Mouse (Mus musculus): Measurements from ENCODE around the gene Myh7b.
"Not testable (repeated sequence)": the region's sequence is repeated elsewhere in the genome, so short reads cannot be mapped to it uniquely, and the experiment has no call there.

Gene Myh7b

DNA sequence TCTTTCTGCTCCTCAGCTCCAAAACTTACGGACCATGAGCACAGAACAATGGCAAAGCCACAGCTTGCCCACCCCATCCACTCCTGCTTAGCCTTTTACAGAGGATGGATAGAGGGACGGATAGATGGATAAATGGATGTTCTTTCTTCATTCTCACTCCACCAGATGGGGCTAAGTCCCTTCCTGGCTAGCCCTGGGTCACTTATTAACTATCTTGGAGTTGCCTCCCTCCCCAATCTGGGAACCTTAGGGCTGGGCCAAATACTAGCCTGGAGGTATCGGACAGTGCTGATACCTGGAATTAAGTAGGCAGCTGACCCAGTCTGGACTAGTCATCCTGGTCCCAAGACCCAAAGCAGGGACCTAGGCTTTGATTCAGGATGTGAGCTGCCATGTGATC lies 7.3 kb upstream of the Myh7b start:
- DNase-seq (ENCODE audit: low read depth, low spot score): no peak

DNA sequence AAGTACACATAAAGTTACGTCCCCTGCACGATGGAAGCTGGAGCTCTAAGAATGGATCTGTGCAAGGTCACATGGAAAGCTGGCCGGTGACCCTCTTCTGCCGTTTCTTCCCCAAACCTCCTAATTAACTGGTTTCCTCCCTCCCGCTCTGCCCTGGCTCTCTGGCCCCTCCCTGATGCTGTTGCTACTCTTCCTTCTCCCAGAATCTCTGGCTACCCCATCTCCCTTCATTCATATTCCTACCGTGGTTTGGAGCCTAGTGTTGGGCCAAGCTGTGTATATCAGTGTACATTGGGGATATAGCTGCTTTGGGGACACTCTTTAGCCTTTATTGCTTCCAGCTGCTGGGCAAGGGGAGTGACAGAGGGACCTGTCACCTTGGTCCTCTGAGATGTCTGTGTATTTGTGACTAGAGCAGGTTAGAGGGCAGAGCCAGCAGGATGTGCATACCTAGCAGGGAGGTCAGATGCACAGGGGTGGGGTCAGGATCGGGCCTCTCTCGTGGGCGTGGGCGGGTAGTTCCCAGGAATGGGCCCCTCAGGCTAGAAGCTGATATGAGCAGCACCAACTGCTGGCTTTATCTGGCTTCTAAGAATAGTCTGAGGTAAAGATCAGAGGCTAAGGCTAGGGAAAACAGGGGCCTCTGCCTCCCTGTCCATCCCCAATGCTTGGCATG lies 6.3 kb upstream of the Myh7b start:
- DNase-seq (ENCODE audit: low read depth, low spot score): no peak

DNA sequence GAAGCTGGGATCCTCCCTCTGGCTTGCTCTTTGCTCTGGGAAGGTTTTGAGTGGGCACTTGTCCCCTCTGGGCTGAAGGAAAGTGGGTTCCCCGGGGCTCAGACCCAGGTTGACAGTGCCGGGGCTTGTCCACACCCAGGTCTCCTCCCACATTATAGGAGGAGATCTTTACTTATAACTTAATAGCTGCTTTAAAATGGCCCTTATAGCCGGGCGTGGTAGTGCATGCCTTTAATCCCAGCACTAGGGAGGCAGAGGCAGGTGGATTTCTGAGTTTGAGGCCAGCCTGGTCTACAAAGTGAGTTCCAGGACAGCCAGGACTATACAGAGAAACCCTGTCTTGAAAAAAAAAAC lies 5.8 kb upstream of the Myh7b start:
- DNase-seq (ENCODE audit: low read depth, low spot score): not testable (repeated sequence)

DNA sequence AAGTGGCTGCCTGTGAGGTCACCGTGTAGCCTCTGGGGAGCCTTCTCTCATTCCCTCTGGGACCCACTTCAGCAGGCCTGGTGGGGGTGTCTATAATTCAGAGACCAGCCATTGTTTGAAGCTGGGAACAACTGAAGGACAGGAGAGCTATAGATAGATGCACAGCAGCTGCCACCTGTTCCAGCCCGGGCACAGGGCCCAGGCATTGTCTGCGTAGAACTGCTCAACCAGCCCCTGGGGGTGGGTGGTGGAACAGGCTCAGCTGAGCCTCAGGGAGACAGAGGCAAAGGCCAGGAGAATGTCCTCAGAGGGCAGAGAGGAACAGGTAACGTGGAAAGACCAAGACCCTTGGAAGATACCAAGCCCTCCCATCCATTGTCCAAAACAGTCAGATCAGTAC lies 4.7 kb upstream of the Myh7b start:
- DNase-seq (ENCODE audit: low read depth, low spot score): no peak

DNA sequence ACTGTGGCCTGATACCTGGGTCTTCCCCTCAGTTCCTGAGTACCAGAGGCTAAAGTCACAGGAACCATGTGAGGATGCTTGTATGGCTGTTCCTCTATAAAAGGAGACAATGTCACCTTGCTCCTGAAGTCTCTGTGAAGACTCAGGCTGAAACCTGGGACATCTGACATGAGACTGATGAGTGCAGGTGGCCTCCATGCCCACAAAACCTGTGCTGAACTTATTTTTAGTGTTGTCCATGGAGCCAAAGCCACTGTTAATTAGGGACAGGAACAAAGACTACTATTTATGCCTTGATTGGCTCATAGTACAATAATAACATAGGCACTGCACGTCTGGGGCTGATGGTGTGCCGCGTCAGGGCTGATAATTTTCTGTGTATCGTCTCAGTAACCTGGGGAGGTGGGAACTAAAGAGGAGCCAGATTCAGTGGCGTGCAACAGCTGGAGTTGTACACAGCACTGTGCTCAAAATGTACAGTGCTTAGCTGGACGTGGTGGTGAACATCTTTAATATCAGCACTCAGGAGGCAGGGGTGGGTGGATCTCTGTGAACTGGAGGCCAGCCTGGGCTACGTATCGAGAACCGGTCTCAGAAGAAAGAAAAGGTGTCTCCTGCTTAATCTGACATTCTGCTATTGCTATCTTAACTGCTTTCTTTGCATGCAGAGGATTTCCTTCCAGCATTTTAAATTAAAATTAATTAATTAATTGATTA lies 980 bp downstream of the Myh7b start:
- no peak for DNase-seq (ENCODE audit: low read depth, low spot score)

DNA sequence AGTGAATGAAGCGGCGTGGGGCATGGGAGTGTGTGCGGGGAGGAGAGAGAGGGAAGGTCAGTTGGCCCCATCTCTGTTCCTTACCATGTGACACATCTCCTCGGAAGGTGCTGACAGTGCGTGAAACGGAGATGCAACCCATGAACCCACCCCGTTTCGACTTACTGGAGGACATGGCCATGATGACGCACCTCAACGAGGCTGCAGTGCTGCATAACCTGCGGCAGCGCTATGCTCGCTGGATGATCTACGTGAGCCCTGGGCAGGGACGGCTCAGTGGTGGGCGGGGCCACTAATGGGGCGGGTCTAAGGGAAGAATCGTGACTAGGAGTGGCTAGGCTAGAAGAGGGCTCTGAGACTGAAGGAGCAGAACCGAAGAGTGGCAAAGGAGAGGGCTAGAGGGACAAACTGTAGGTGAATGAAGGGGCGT lies 2.3 kb downstream of the Myh7b start:
- DNase-seq (ENCODE audit: low read depth, low spot score): no peak

DNA sequence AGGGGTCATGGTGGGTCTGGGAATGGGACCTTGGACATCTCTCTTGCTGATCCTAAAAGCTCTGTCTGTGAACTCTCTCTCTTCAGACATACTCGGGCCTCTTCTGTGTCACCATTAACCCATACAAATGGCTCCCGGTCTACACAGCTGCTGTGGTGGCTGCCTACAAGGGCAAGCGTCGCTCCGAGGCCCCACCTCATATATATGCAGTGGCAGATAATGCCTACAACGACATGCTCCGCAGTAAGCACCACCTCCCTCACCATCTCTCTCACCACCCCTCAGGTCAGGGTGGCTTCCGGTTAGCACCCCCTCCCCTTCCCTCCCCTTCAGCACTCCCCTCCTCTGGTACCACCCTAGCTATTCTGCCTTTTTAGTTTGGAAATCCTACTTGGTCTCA lies 2.9 kb downstream of the Myh7b start:
- DNase-seq (ENCODE audit: low read depth, low spot score): no peak

DNA sequence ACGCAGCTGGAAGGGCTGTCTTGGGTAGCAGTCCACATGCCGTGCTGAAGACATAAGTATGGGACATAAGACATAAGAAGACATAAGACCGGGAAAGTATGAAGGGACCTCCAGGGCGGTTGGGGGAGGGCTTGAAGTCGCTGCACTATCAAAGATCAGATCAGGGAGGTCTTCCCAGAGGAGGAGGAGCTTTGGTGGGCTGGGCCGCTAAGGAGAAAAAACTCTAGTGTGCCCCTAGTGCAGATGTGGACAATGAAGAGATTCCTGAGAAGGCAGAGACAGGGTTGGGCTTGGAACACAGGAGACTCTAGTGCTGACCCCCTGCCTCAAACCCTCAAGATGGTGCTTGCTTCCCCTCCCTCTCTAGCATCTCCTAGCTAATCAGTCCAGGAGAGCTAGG lies 6.0 kb downstream of the Myh7b start:
- DNase-seq (ENCODE audit: low read depth, low spot score): no peak

DNA sequence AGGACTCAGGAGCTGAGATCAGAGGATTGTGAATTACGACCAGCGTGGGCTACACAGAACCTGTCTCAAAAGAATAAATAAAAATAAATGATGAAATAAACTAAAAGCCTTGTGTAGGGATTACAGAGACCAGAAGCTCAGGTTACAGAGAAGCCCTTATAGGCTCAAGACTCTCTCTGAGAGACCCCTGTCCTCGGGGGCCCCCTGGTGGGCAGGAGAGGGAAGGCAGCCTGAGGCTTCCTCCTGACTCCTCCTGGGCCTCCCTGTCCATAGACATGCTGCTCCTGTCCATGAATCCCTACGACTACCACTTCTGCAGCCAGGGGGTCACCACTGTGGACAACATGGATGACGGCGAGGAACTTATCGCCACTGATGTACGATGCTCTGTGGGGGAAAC lies 8.8 kb downstream of the Myh7b start:
- DNase-seq (ENCODE audit: low read depth, low spot score): no peak

DNA sequence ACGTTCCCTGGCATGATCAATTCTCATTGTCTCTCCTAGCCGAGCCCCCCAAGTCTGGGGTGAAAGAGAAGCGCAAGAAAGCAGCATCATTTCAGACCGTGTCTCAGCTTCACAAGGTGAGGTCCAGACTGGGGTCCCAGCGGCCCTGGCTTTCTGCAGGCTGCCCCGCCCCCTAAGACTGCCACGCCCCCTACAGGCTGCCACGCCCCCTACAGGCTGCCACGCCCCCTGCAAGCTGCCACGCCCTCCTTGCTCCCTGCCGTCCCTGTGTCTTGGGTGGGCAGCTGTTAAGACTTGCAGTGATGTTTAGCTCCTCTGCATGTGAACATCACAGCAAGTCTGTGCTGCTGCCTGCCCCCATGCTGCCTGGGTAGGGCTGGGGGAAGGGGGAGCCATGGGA lies 11.6 kb downstream of the Myh7b start:
- no peak for DNase-seq (ENCODE audit: low read depth, low spot score)

DNA sequence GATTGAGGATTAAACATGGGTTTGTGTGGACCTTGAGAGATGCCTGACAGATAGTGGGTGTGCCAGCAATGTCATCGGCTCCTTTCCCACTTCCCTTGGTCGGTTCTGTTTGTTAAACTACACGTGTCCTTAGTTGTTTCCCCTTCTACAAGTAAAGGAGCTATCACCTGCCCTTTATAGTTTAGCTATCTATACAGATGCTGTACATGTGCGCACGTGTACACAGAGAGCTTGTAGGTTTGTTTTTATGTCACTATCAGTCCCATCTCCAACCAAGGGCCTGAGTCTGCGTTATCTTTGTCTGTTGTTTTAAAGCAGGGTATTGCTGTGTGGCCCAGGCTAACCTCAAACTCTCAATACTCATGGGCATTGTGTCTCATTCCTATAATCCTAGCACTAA lies 13.0 kb downstream of the Myh7b start:
- DNase-seq (ENCODE audit: low read depth, low spot score): no peak

DNA sequence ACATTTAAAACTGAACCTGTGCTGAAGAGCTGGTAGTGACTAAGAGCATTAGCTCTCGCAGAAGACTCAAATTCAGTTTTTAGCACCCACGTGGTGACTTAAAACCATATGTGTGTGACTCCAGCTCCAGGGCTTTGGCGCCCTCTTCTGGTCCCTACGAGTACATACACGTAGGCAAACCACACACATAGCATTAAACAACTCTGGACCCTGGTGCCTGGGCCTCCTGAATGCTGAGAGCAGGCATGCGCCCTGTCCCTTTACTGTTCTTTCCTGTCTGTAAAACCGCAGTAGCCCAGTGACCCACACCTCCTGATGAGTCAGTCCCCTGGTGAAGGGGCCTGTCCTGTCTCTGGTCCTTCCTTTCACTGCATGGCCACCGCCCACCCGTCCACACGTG lies 13.7 kb downstream of the Myh7b start:
- no peak for DNase-seq (ENCODE audit: low read depth, low spot score)

DNA sequence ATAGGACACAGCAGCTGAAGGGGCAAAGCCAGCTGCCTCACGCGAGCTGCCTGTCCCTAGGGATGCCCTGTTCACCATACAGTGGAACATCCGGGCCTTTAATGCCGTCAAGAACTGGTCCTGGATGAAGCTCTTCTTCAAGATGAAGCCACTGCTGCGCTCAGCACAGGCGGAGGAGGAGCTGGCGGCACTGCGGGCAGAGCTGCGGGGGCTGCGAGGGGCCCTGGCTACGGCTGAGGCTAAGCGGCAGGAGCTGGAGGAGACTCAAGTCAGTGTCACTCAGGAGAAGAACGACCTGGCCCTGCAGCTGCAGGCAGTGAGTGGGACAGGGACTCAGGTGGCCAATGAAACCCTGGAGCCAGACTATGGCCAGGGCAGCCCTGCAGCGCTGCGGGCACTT lies 15.3 kb downstream of the Myh7b start:
- no peak for DNase-seq (ENCODE audit: low read depth, low spot score)

DNA sequence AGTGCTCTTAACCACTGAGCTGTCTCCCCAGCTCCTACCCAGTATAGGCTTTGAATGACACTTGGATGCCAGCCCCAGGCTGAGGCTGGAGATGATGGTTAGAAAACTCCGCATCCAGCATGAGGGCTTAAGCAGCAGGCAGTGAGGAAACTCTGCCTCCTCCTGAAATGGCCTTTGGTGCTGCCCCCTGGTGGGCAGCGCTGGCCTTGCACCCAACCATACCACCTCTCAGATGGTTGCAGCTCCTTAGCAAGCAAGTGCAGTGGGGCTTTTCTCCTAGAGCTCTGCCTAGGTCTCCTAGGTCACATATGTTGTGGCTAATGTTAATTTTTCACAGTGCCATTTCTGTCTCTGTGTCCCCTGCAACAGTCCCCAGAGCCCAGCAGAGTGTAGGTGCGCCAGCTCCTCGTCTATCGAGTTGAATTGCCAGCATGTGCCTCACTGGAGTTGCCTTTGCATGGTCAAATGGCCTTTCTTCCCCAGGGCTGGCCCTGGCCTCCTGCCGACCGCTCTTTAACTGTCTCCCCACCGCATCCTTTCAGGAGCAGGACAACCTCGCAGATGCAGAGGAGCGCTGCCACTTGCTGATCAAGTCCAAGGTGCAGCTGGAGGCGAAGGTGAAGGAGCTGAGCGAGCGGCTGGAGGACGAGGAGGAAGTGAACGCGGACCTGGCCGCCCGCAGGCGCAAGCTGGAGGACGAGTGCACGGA lies 16.2 kb downstream of the Myh7b start:
- peak; percentile 71 for DNase-seq (ENCODE audit: low read depth, low spot score)

DNA sequence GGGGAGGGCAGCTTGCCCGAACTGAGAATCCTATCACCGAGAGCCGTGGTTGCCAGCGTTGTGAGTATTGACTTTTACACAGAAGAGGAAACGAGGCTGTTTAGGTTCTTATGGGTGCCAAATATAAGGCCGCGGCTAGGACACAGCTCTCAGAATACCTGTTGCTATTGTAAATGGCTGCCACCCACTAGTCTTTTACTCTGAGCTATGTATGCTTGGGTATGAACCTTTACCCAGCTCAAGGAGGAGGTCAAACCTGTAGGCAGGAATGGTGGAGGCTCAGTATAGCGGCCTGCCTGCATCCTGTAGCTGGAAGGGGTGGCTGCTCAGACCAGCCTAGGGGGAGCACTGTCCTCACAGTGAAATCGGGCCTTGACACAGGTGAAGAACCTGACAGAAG lies 17.1 kb downstream of the Myh7b start:
- no peak for DNase-seq (ENCODE audit: low read depth, low spot score)

DNA sequence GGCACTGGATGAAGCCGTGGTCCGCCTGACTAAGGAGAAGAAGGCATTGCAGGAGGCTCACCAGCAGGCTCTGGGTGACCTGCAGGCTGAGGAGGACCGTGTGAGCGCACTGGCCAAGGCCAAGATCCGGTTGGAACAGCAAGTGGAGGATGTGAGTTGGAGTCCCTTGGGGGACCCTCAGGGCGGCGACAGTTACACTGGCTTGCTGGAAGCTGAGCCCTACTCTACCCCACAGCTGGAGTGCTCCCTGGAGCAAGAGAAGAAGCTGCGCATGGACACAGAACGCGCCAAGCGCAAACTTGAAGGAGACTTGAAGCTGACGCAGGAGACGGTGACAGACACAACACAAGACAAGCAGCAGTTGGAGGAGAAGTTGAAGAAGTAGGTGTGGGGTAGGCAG lies 17.5 kb downstream of the Myh7b start:
- DNase-seq (ENCODE audit: low read depth, low spot score): no peak

DNA sequence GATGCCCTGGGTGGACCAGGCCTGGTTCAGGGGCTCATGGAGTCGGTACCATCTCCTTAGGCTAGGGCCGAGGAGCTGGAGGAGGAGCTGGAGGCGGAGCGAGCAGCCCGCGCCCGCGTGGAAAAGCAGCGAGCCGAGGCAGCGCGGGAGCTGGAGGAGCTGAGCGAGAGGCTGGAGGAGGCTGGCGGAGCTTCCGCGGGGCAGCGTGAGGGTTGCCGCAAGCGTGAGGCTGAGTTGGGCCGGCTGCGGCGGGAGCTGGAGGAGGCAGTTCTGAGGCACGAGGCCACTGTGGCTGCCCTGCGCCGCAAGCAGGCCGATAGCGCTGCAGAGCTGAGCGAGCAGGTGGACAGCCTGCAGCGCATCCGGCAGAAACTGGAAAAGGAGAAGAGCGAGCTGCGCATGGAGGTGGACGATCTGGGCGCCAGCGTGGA lies 18.2 kb downstream of the Myh7b start:
- no peak for DNase-seq (ENCODE audit: low read depth, low spot score)

DNA sequence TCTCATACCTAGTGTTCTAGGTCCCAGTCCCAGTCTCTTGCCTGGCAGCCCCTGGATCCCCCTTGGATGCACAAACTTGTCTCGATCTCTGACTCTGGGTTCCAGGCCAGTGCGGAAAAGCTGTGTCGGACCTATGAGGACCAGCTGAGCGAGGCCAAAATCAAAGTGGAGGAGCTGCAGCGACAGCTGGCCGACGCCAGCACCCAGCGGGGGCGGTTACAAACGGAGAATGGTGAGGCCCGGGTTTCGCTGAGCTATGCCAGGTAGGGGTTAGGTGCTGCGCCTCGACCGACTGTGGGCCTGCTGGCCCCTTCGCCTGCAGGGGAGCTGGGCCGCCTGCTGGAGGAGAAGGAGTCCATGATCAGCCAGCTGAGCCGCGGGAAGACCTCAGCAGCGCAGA lies 19.1 kb downstream of the Myh7b start:
- DNase-seq (ENCODE audit: low read depth, low spot score): no peak

DNA sequence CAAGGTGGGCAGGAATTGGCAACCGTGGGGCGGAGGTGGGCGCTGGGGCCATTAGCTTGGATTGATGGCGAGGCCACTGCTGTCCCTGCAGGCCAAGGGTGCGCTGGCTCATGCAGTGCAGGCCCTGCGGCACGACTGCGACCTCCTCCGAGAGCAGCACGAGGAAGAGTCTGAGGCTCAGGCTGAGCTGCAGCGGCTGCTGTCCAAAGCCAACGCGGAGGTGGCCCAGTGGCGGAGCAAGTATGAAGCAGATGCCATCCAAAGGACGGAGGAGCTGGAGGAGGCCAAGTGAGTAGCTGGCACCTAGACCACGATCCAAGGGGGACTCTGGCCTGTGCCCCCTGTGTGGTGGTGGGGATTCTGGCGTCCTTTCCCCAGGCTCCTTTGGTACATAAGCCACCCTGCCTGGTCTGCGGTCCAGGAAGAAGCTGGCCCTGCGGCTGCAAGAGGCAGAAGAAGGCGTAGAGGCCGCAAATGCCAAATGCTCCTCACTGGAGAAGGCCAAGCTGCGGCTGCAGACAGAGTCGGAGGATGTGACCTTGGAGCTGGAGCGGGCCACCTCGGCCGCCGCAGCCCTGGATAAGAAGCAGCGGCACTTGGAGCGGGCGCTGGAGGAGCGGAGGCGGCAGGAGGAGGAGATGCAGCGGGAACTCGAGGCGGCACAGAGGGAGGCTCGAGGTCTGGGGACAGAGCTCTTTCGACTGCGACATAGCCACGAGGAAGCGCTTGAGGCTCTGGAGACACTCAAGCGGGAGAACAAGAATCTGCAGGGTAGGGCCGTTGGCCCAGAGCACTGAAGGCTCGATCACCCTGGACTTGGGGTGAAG lies 19.8 kb downstream of the Myh7b start:
- no peak for DNase-seq (ENCODE audit: low read depth, low spot score)

DNA sequence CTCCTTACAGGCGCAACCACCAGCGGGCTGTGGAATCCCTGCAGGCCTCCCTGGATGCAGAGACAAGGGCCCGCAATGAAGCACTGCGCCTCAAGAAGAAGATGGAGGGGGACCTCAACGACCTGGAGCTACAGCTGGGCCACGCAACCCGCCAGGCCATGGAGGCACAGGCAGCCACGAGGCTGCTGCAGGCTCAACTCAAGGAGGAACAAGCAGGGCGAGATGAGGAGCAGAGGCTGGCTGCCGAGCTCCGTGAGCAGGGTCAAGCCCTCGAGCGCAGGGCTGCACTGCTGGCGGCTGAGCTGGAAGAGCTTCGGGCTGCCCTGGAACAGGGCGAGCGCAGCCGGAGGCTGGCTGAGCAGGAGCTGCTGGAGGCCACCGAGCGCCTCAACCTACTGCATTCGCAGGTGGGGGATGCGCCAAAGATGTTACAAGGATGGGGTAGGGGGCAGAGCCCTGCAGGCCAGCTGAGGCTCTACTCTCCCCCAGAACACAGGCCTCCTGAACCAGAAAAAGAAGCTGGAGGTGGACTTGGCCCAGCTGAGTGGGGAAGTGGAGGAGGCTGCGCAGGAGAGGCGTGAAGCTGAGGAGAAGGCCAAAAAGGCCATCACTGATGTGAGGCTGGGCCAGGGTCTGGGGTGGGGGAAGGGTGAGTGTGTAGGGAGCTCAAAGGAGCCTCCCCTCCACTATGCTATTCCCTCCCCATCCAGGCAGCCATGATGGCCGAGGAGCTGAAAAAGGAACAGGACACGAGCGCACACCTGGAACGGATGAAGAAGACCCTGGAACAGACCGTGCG lies 21.3 kb downstream of the Myh7b start:
- DNase-seq (ENCODE audit: low read depth, low spot score): no peak

DNA sequence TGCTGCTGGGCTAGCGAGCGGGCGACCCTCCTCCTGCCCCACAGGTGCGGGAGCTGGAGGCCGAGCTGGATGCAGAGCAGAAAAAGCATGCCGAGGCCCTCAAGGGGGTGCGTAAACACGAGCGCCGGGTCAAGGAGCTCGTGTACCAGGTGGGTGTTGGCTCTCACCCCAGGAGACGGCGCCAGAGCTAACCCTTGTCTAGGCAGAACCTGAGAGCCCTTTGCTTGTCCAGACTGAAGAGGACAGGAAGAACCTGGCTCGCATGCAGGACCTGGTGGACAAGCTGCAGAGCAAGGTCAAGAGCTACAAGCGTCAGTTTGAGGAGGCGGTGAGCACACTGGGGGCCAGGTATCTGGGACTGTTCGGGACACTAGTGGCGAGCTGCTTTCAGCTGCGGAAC lies 22.1 kb downstream of the Myh7b start:
- DNase-seq (ENCODE audit: low read depth, low spot score): no peak
